Mouse (Mus musculus): Measurements from ENCODE around the gene Mpp6.

- TF ChIP-seq CTCF (IDR thresholded peaks at IDR 0.05; ENCODE audit: control insufficient read depth, insufficient read depth, insufficient replicate concordance, low read depth, low read length), result no peak
- no peak for TF ChIP-seq POLR2A (IDR thresholded peaks at IDR 0.05; ENCODE audit: control insufficient read depth, low read depth, low read length)
These were observed 10.9 kb downstream of the Mpp6 start for GRCm38 (mm10) chr6:50120931-50121330.
